Mouse (Mus musculus): ENCODE measurements around the gene Git2. TPM values are rescaled to one million over a fixed set of nuclear protein-coding genes. Genes with fewer than 3 reads are reported as not detected.

Git2 gene
- polyA plus RNA-seq, 1 experiment from 2014 or later = 30.7 TPM

DNA sequence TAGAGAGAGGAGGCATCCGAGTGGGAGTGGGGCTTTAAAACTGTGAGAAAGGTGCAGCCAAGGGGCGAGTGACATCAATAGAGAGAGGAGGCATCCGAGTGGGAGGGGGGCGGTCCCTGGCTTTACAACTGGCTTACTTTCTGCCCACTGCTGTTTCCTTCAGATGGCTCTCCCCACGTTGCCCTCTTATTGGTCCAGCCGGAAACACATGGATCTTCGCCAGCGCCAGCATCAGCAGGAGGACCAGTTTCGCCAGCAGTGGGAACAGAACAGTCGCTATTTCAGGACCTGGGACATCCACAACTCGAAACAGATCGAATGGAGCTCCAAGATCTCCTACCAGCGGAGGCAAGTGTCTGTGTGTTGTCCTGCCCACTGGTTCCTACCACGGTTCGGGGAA lies 66.8 kb downstream of the Git2 start:
- H3K4me2 ChIP-seq (replicated peaks) = peak overlapping the region; percentile 71
- 53% methylated on average over 15 of the region's 15 CpGs for WGBS
- 0 out of 2 replicates have a peak, but pooled peaks cover 6% of the 10 kb centered on the region for H3K36me3 ChIP-seq
- ATAC-seq = no peak
- no peaks in the 10 kb centered on the region for H3K9me3 ChIP-seq
- H3K4me1 ChIP-seq (replicated peaks) = peaks cover 10% of the 10 kb centered on the region
- H3K9ac ChIP-seq = peak overlapping the region; percentile 86; the same call in 1 of the 2 replicates
- H3K27me3 ChIP-seq (replicated peaks) = no peaks in the 10 kb centered on the region
- peak overlapping the region; percentile 81 for H3K4me3 ChIP-seq (replicated peaks)
- H3K27ac ChIP-seq = no peak overlapping the region

GRCm38 (mm10) chr5:114707265-114708068 lies 67.8 kb downstream of the Git2 start, which contains the start of gene Tchp:
TSS of gene Tchp (plus strand) at chr5:114707760.
- H3K4me1 ChIP-seq (replicated peaks) = peaks cover 10% of the 10 kb centered on the region
- no peak within 1 kb of the TSS for H3K27ac ChIP-seq
- 0 out of 2 replicates have a peak, but pooled peaks cover 4% of the 10 kb centered on the region for H3K36me3 ChIP-seq
- peak within 1 kb of the TSS; percentile 86 for H3K9ac ChIP-seq
- H3K4me2 ChIP-seq (replicated peaks) = peak within 1 kb of the TSS; percentile 71
- H3K4me3 ChIP-seq (replicated peaks) = peak within 1 kb of the TSS; percentile 81
- peak; percentile 88 for ATAC-seq
- WGBS = 3% methylated on average over 49 of the region's 49 CpGs
- no peaks in the 10 kb centered on the region for H3K9me3 ChIP-seq
- no peaks in the 10 kb centered on the region for H3K27me3 ChIP-seq (replicated peaks)

DNA sequence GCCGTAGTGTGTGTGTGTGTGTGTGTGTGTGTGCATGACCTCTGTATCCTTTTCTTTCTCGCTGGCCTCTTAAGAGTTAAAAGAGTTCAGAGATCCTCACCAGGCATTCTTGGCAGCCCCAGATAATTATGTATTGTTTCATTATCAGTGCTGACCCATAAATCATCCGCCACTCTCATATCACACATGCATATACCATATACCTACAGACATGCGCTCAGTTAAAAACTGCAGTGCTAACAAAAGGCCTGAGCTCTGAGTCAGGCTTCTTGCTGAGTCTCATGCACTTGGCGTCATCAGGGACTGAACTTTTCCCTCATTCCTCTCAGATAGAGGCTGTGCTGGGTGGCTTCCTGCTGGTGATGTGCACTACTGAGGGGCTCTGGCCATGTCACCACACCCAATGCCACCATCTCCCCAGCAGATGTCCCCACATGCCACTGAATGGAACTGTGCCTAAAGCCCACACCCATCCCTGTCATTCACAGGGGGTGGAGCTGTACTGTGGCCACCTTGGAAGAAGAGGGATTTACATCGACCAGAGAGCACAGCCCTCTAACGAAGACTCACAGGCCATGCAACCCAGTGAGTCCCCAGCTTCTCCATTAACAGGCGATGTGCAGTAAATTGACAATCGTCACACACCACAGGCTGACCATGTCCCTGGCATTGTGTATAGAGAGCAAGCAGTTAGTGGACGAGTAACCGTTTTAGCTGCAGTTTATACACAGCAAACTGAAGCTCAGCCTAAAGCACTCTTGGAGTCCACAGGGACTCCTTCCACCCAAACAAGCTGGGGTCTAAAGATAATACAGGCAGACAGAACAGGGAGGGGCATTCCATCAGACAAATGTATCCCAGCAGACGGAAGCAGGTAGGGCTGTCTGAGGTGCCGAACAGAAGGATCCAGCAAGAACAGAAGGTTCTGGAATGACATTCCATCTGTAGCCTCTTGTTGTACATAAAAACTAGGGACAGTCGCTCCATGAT lies 72.6 kb downstream of the Git2 start:
- Histone ChIP-seq H3K9ac (no peak overlapping the region), H3K4me1 (replicated peaks) (0 out of 2 replicates have a peak, but pooled peaks cover 3% of the 10 kb centered on the region), H3K36me3 (no peaks in the 10 kb centered on the region), H3K4me3 (replicated peaks) (no peak overlapping the region), H3K9me3 (no peaks in the 10 kb centered on the region), H3K27ac (no peak overlapping the region), H3K27me3 (replicated peaks) (no peaks in the 10 kb centered on the region), H3K4me2 (replicated peaks) (no peak overlapping the region)
- ATAC-seq = peak; percentile 84
- WGBS = 55% methylated on average over 14 of the region's 14 CpGs

- Histone ChIP-seq H3K36me3 (no peaks in the 10 kb centered on the region), H3K9me3 (no peaks in the 10 kb centered on the region), H3K27ac (no peak overlapping the region), H3K9ac (no peak overlapping the region), H3K4me3 (replicated peaks) (no peak overlapping the region), H3K4me2 (replicated peaks) (no peak overlapping the region), H3K4me1 (replicated peaks) (no peaks in the 10 kb centered on the region), H3K27me3 (replicated peaks) (no peaks in the 10 kb centered on the region)
- ATAC-seq = no peak
- WGBS = 44% methylated on average over 7 of the region's 7 CpGs
These were observed 76.3 kb downstream of the Git2 start for GRCm38 (mm10) chr5:114699015-114699414.

GRCm38 (mm10) chr5:114698044-114698746 lies 77.1 kb downstream of the Git2 start:
- 87% methylated on average over 19 of the region's 19 CpGs for WGBS
- no peaks in the 10 kb centered on the region for H3K36me3 ChIP-seq
- ATAC-seq = no peak
- no peaks in the 10 kb centered on the region for H3K4me1 ChIP-seq (replicated peaks)
- no peak overlapping the region for H3K4me3 ChIP-seq (replicated peaks)
- no peak overlapping the region for H3K9ac ChIP-seq
- H3K27ac ChIP-seq = no peak overlapping the region
- no peaks in the 10 kb centered on the region for H3K27me3 ChIP-seq (replicated peaks)
- no peaks in the 10 kb centered on the region for H3K9me3 ChIP-seq
- H3K4me2 ChIP-seq (replicated peaks) = no peak overlapping the region

- Histone ChIP-seq H3K4me2 (replicated peaks) (no peak overlapping the region), H3K27me3 (replicated peaks) (no peaks in the 10 kb centered on the region), H3K9ac (no peak overlapping the region), H3K9me3 (no peaks in the 10 kb centered on the region), H3K36me3 (no peaks in the 10 kb centered on the region), H3K4me3 (replicated peaks) (no peak overlapping the region), H3K4me1 (replicated peaks) (no peaks in the 10 kb centered on the region), H3K27ac (no peak overlapping the region)
- WGBS = 82% methylated on average over 17 of the region's 17 CpGs
- ATAC-seq = no peak
These were observed 78.4 kb downstream of the Git2 start for GRCm38 (mm10) chr5:114696939-114697338.

DNA sequence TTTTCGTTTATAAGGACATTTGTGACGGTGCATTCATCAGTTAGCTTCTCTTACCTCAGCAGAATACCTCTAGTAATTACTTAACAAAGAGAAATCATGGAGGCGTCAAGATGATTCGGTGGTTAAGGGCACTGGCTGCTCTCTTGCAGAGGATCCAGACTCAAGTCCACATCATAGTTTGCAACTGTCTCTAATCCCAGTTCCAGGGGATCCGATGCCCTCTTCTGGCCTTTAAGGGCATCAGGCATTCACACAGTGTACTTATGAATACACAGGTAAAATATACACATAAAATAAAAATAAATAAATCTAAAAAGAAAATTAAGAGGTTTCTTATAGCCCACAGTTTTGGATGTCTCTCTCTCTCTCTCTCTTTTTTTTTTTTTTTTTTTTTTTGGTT lies 79.5 kb downstream of the Git2 start:
- no peak overlapping the region for H3K4me3 ChIP-seq (replicated peaks)
- H3K9ac ChIP-seq = no peak overlapping the region
- ATAC-seq = no peak
- no peak overlapping the region for H3K4me2 ChIP-seq (replicated peaks)
- WGBS = 70% methylated on average over 5 of the region's 5 CpGs
- H3K27me3 ChIP-seq (replicated peaks) = no peaks in the 10 kb centered on the region
- H3K27ac ChIP-seq = no peak overlapping the region
- peaks cover 4% of the 10 kb centered on the region for H3K4me1 ChIP-seq (replicated peaks)
- no peaks in the 10 kb centered on the region for H3K9me3 ChIP-seq
- H3K36me3 ChIP-seq = no peaks in the 10 kb centered on the region

DNA sequence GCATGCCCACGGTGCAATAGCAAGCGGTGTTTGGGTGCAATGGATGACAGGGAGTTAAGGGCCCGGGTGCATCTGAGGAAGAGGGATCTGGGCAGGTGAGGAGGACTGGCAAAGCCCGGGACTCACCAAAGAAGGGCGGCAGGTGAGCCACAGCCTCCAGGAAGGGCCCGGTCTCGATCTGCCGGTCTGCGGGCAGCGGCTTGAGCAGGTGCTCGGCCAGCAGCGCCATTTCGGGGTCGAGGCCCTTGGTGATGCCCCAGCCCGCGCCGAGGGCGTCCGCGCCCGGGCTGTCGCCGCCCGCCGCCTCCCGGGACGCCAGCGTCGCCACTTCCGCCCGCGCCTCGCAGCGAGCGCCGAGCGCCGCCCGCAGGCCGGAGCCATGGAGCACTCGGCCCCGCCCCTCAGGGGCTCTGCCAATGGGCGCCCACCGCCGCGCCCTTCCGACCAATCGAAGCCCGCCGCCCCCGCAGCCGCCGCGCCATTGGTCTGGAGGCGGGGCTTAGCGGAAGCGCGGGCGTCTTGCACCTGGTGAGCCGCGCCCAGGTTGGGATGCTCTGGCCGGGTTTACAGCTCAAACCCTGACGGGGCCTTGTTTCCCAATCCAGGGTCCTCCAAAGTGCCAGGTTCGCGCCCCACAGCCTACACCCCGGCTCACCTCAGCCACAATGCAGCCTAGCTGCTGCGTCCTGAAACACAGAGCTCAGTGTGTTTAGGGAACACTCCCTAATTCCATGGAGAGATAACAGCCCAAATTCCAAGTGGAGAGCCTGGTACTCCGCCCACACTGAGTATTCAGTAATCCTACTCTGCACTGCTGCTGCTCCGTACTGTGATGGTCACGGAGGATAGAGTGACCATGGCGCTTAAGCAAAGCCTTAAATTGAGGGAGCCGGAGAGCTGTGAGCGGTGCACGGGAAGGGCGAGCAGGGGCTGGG lies 84.4 kb downstream of the Git2 start, which contains the start of gene Gltp:
Gltp (minus strand) TSS at position 352 of the 935 bp plus-strand sequence.
- 5% methylated on average over 66 of the region's 75 CpGs for WGBS
- H3K9ac ChIP-seq = peak within 1 kb of the TSS; percentile 83
- no peaks in the 10 kb centered on the region for H3K27me3 ChIP-seq (replicated peaks)
- H3K4me2 ChIP-seq (replicated peaks) = peak within 1 kb of the TSS; percentile 96
- H3K9me3 ChIP-seq = no peaks in the 10 kb centered on the region
- no peaks in the 10 kb centered on the region for H3K36me3 ChIP-seq
- H3K4me1 ChIP-seq (replicated peaks) = peaks cover 21% of the 10 kb centered on the region
- peak within 1 kb of the TSS; percentile 81 for H3K4me3 ChIP-seq (replicated peaks)
- ATAC-seq = peak; percentile 97
- peak within 1 kb of the TSS; percentile 71 for H3K27ac ChIP-seq

GRCm38 (mm10) chr5:114689700-114690366 lies 85.5 kb downstream of the Git2 start:
- H3K9ac ChIP-seq = peak overlapping the region; percentile 83
- H3K36me3 ChIP-seq = no peaks in the 10 kb centered on the region
- H3K9me3 ChIP-seq = no peaks in the 10 kb centered on the region
- peaks cover 21% of the 10 kb centered on the region for H3K4me1 ChIP-seq (replicated peaks)
- 16% methylated on average over 16 of the region's 16 CpGs for WGBS
- peak overlapping the region; percentile 71 for H3K27ac ChIP-seq
- H3K27me3 ChIP-seq (replicated peaks) = no peaks in the 10 kb centered on the region
- ATAC-seq = peak; percentile 58
- peak overlapping the region; percentile 96 for H3K4me2 ChIP-seq (replicated peaks)
- peak overlapping the region; percentile 81 for H3K4me3 ChIP-seq (replicated peaks)

- H3K4me3 ChIP-seq (replicated peaks) = no peak overlapping the region
- H3K9me3 ChIP-seq = no peaks in the 10 kb centered on the region
- peaks cover 21% of the 10 kb centered on the region for H3K4me1 ChIP-seq (replicated peaks)
- H3K27me3 ChIP-seq (replicated peaks) = no peaks in the 10 kb centered on the region
- no peak for ATAC-seq
- no peaks in the 10 kb centered on the region for H3K36me3 ChIP-seq
- H3K27ac ChIP-seq = no peak overlapping the region
- H3K4me2 ChIP-seq (replicated peaks) = 0 out of 2 replicates have a peak overlapping the region, but pooled peaks have one; percentile 96
- no peak overlapping the region for H3K9ac ChIP-seq
- 84% methylated on average over 13 of the region's 13 CpGs for WGBS
These were observed 86.6 kb downstream of the Git2 start for GRCm38 (mm10) chr5:114688703-114689102.

Data from intestine, embryonic 15.5 days (tissue).